Mouse (Mus musculus): Measurements from ENCODE around the gene Dnah14. TPM values are rescaled to one million over a fixed set of nuclear protein-coding genes. Genes with fewer than 3 reads are reported as not detected.

The Dnah14 gene
- polyA plus RNA-seq, 1 experiment from 2014 or later = 0.88 TPM

- Histone ChIP-seq H3K9ac (ENCODE audit: low read depth, low read length) (no peak overlapping the region), H3K4me1 (replicated peaks; ENCODE audit: insufficient read depth, low read length) (no peaks in the 10 kb centered on the region), H3K27me3 (ENCODE audit: insufficient read depth, low read length) (no peaks in the 10 kb centered on the region), H3K36me3 (ENCODE audit: insufficient read depth, low read length) (no peaks in the 10 kb centered on the region), H3K4me3 (replicated peaks; ENCODE audit: low read depth, low read length) (no peak overlapping the region), H3K9me3 (replicated peaks; ENCODE audit: low read length) (no peaks in the 10 kb centered on the region), H3K27ac (no peak overlapping the region), H3K4me2 (ENCODE audit: low read length) (no peak overlapping the region)
- no peak for TF ChIP-seq CTCF (IDR thresholded peaks at IDR 0.05; ENCODE audit: low read depth)
- no peak for ATAC-seq (replicated peaks; ENCODE audit: low FRiP score, low read depth)
- DNase-seq (ENCODE audit: low spot score) = no peak
- WGBS = 86% methylated on average over 3 of the region's 3 CpGs
Measured at GRCm38 (mm10) chr1:181799911-181800310, 223.6 kb downstream of the Dnah14 start.

DNA sequence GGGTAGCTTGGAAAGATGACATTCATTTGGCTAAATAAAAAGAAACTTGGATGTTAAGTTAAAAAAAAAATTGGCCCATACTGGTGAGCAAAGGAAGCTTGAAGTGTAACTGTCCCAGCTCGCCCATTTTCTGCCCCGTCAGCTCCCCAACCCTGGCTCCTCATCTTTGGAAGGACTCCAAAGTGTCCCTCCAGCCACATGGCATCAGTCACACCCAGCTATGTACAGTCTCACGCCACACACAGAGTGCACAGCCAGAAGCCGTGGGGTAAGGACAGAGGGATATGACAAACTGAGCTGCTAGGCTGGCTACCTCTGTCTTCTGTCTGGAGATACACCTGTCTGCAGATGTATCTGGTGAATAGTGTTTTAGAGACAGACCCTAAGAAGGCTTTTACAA, 224.3 kb downstream of the Dnah14 start:
- Histone ChIP-seq H3K4me2 (ENCODE audit: low read length) (no peak overlapping the region), H3K9me3 (replicated peaks; ENCODE audit: low read length) (no peaks in the 10 kb centered on the region), H3K27ac (no peak overlapping the region), H3K36me3 (ENCODE audit: insufficient read depth, low read length) (no peaks in the 10 kb centered on the region), H3K9ac (ENCODE audit: low read depth, low read length) (no peak overlapping the region), H3K4me1 (replicated peaks; ENCODE audit: insufficient read depth, low read length) (no peaks in the 10 kb centered on the region), H3K27me3 (ENCODE audit: insufficient read depth, low read length) (no peaks in the 10 kb centered on the region), H3K4me3 (replicated peaks; ENCODE audit: low read depth, low read length) (no peak overlapping the region)
- ATAC-seq (replicated peaks; ENCODE audit: low FRiP score, low read depth) = no peak
- TF ChIP-seq CTCF (IDR thresholded peaks at IDR 0.05; ENCODE audit: low read depth) = no peak
- 80% methylated on average over 4 of the region's 4 CpGs for WGBS
- no peak for DNase-seq (ENCODE audit: low spot score)

DNA sequence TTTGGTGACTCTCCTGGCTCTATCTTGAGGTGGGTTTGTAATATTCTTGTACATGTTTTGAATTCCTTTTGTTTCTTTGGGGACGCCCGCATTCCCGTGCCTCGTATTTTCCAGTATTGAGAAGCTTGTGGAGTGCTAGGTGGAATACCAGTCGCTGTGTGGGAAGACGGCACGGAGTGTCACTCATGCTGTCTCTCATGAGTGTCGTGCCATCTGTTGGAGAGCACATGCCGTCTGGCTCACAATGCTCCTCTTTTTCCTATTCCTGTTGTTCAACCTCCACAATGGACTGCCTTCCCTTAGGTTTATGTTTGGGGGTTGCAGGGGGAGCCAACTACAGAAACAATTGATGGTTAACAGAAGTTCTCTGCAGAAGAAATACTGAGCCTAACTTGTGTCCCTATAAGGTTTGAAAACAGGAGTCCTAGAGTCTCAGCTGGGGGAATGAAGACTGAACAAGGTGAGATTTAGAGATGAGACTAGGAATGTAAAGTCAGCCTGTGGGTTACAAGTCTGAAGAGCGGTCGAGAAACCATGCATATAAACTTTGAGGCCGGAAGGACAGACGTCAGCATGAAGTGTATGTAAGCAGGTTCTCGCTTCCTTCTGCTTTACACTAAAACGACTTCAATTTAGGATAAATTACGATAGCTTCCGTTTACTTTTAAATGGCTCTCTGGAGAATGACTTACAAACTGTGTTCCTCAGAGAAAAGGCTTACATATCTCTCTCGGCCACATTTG, 235.3 kb downstream of the Dnah14 start:
- no peak overlapping the region for H3K4me3 ChIP-seq (replicated peaks; ENCODE audit: low read depth, low read length)
- no peak for DNase-seq (ENCODE audit: low spot score)
- peaks cover 14% of the 10 kb centered on the region for H3K36me3 ChIP-seq (ENCODE audit: insufficient read depth, low read length)
- H3K4me2 ChIP-seq (ENCODE audit: low read length) = no peak overlapping the region
- 79% methylated on average over 18 of the region's 18 CpGs for WGBS
- H3K27ac ChIP-seq = no peak overlapping the region
- ATAC-seq (replicated peaks; ENCODE audit: low FRiP score, low read depth) = no peak
- no peaks in the 10 kb centered on the region for H3K9me3 ChIP-seq (replicated peaks; ENCODE audit: low read length)
- H3K4me1 ChIP-seq (replicated peaks; ENCODE audit: insufficient read depth, low read length) = no peaks in the 10 kb centered on the region
- H3K9ac ChIP-seq (ENCODE audit: low read depth, low read length) = no peak overlapping the region
- TF ChIP-seq CTCF (IDR thresholded peaks at IDR 0.05; ENCODE audit: low read depth) = no peak
- no peaks in the 10 kb centered on the region for H3K27me3 ChIP-seq (ENCODE audit: insufficient read depth, low read length)

GRCm38 (mm10) chr1:181826716-181827115, 250.4 kb downstream of the Dnah14 start:
- WGBS = 92% methylated on average over 7 of the region's 7 CpGs
- no peak for TF ChIP-seq CTCF (IDR thresholded peaks at IDR 0.05; ENCODE audit: low read depth)
- DNase-seq (ENCODE audit: low spot score) = no peak
- no peaks in the 10 kb centered on the region for H3K9me3 ChIP-seq (replicated peaks; ENCODE audit: low read length)
- H3K4me3 ChIP-seq (replicated peaks; ENCODE audit: low read depth, low read length) = no peak overlapping the region
- H3K4me2 ChIP-seq (ENCODE audit: low read length) = no peak overlapping the region
- H3K4me1 ChIP-seq (replicated peaks; ENCODE audit: insufficient read depth, low read length) = no peaks in the 10 kb centered on the region
- no peak overlapping the region for H3K9ac ChIP-seq (ENCODE audit: low read depth, low read length)
- no peak for ATAC-seq (replicated peaks; ENCODE audit: low FRiP score, low read depth)
- H3K27ac ChIP-seq = no peak overlapping the region
- no peaks in the 10 kb centered on the region for H3K27me3 ChIP-seq (ENCODE audit: insufficient read depth, low read length)
- H3K36me3 ChIP-seq (ENCODE audit: insufficient read depth, low read length) = peaks cover 55% of the 10 kb centered on the region

GRCm38 (mm10) chr1:181828365-181828764, 252.0 kb downstream of the Dnah14 start:
- Histone ChIP-seq H3K9ac (ENCODE audit: low read depth, low read length) (no peak overlapping the region), H3K4me3 (replicated peaks; ENCODE audit: low read depth, low read length) (no peak overlapping the region), H3K9me3 (replicated peaks; ENCODE audit: low read length) (no peaks in the 10 kb centered on the region), H3K36me3 (ENCODE audit: insufficient read depth, low read length) (peaks cover 60% of the 10 kb centered on the region), H3K27ac (no peak overlapping the region), H3K4me2 (ENCODE audit: low read length) (no peak overlapping the region), H3K27me3 (ENCODE audit: insufficient read depth, low read length) (no peaks in the 10 kb centered on the region), H3K4me1 (replicated peaks; ENCODE audit: insufficient read depth, low read length) (no peaks in the 10 kb centered on the region)
- peak; percentile 48; the same call in 1 of the 2 replicates for TF ChIP-seq CTCF (IDR thresholded peaks at IDR 0.05; ENCODE audit: low read depth)
- DNase-seq (ENCODE audit: low spot score) (no peak), ATAC-seq (replicated peaks; ENCODE audit: low FRiP score, low read depth) (no peak)
- WGBS = 91% methylated on average over 5 of the region's 5 CpGs

DNA sequence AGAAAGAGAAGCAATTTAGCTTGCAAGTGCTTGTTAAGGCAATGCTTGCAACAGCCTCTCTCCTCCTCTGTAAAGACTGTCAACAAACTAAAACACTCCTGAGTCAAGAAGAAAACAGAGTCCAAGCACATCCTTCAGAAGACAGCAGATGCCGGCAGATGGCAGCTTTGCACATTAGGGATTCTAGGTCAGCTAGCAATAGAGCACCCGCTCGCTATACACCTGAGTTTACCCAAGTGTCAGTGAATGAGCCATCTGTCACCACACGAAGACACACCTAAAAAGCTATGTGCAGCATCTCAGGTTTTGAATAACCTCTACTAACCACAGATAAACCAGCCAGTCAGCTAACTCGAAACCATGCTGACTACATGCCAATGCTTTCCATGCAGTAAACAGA, 256.4 kb downstream of the Dnah14 start:
- Histone ChIP-seq H3K27me3 (ENCODE audit: insufficient read depth, low read length) (no peaks in the 10 kb centered on the region), H3K4me1 (replicated peaks; ENCODE audit: insufficient read depth, low read length) (no peaks in the 10 kb centered on the region), H3K27ac (no peak overlapping the region), H3K9me3 (replicated peaks; ENCODE audit: low read length) (no peaks in the 10 kb centered on the region), H3K9ac (ENCODE audit: low read depth, low read length) (no peak overlapping the region), H3K4me3 (replicated peaks; ENCODE audit: low read depth, low read length) (no peak overlapping the region), H3K36me3 (ENCODE audit: insufficient read depth, low read length) (peaks cover 44% of the 10 kb centered on the region), H3K4me2 (ENCODE audit: low read length) (no peak overlapping the region)
- ATAC-seq (replicated peaks; ENCODE audit: low FRiP score, low read depth) (no peak), DNase-seq (ENCODE audit: low spot score) (no peak)
- TF ChIP-seq CTCF (IDR thresholded peaks at IDR 0.05; ENCODE audit: low read depth) = no peak
- WGBS = 90% methylated on average over 5 of the region's 5 CpGs

GRCm38 (mm10) chr1:181833143-181833542, 256.8 kb downstream of the Dnah14 start:
- H3K27me3 ChIP-seq (ENCODE audit: insufficient read depth, low read length) = no peaks in the 10 kb centered on the region
- WGBS = 75% methylated on average over 6 of the region's 6 CpGs
- no peak overlapping the region for H3K4me2 ChIP-seq (ENCODE audit: low read length)
- peaks cover 44% of the 10 kb centered on the region for H3K36me3 ChIP-seq (ENCODE audit: insufficient read depth, low read length)
- DNase-seq (ENCODE audit: low spot score) (no peak), ATAC-seq (replicated peaks; ENCODE audit: low FRiP score, low read depth) (no peak)
- no peak overlapping the region for H3K4me3 ChIP-seq (replicated peaks; ENCODE audit: low read depth, low read length)
- no peak for TF ChIP-seq CTCF (IDR thresholded peaks at IDR 0.05; ENCODE audit: low read depth)
- no peaks in the 10 kb centered on the region for H3K4me1 ChIP-seq (replicated peaks; ENCODE audit: insufficient read depth, low read length)
- H3K27ac ChIP-seq = no peak overlapping the region
- no peak overlapping the region for H3K9ac ChIP-seq (ENCODE audit: low read depth, low read length)
- no peaks in the 10 kb centered on the region for H3K9me3 ChIP-seq (replicated peaks; ENCODE audit: low read length)

Measured in kidney, postnatal 0 days (tissue).